Mouse (Mus musculus) right cerebral cortex, postnatal 14 days (tissue): Measurements from ENCODE around the gene Mapk14.

Experiments used
- DNase-seq: peaks from one replicate; pipeline ENCODE4 v3.0.0; 2022

Gene Mapk14

GRCm38 (mm10) chr17:28690776-28691686, at the start of gene Mapk14:
Mapk14 (plus strand) TSS chr17:28691329.
- DNase-seq, result peak; percentile 100

- DNase-seq, result no peak
Observed at GRCm38 (mm10) chr17:28643697-28644096, 47.4 kb upstream of the Mapk14 start.

GRCm38 (mm10) chr17:28644112-28644511, 47.0 kb upstream of the Mapk14 start:
- no peak for DNase-seq

GRCm38 (mm10) chr17:28646221-28646620, 44.9 kb upstream of the Mapk14 start:
- no peak for DNase-seq

GRCm38 (mm10) chr17:28648607-28649370, 42.3 kb upstream of the Mapk14 start:
- peak; percentile 71 for DNase-seq

- no peak for DNase-seq
Observed at GRCm38 (mm10) chr17:28650268-28650667, 40.9 kb upstream of the Mapk14 start.

- no peak for DNase-seq
Observed at GRCm38 (mm10) chr17:28657936-28658335, 33.2 kb upstream of the Mapk14 start.

- no peak for DNase-seq
Observed at GRCm38 (mm10) chr17:28659564-28659963, 31.6 kb upstream of the Mapk14 start.

- no peak for DNase-seq
Observed at GRCm38 (mm10) chr17:28682311-28683084, 8.6 kb upstream of the Mapk14 start.

- DNase-seq, result no peak
Observed at GRCm38 (mm10) chr17:28683601-28684000, 7.5 kb upstream of the Mapk14 start.

- DNase-seq, result no peak
Observed at GRCm38 (mm10) chr17:28684631-28685030, 6.5 kb upstream of the Mapk14 start.

- DNase-seq, result no peak
Observed at GRCm38 (mm10) chr17:28687354-28687753, 3.8 kb upstream of the Mapk14 start.

GRCm38 (mm10) chr17:28689586-28690283, 1.4 kb upstream of the Mapk14 start, which contains the start of gene Slc26a8:
Slc26a8 (minus strand) TSS chr17:28690233.
- peak; percentile 45 for DNase-seq

GRCm38 (mm10) chr17:28691687-28692340, 685 bp downstream of the Mapk14 start:
- DNase-seq, result peak; percentile 45

GRCm38 (mm10) chr17:28692341-28692710, 1.2 kb downstream of the Mapk14 start:
- DNase-seq, result peak; percentile 47

GRCm38 (mm10) chr17:28693086-28693485, 2.0 kb downstream of the Mapk14 start:
- DNase-seq, result no peak

GRCm38 (mm10) chr17:28694078-28694477, 2.9 kb downstream of the Mapk14 start:
- no peak for DNase-seq

- no peak for DNase-seq
Observed at GRCm38 (mm10) chr17:28694832-28695231, 3.7 kb downstream of the Mapk14 start.

GRCm38 (mm10) chr17:28696641-28697040, 5.5 kb downstream of the Mapk14 start:
- no peak for DNase-seq

GRCm38 (mm10) chr17:28697290-28698195, 6.4 kb downstream of the Mapk14 start:
- peak; percentile 27 for DNase-seq

- DNase-seq, result no peak
Observed at GRCm38 (mm10) chr17:28698245-28698644, 7.1 kb downstream of the Mapk14 start.
